Mouse (Mus musculus): Measurements from ENCODE around the gene Zfp488. TPM values are rescaled to one million over a fixed set of nuclear protein-coding genes. Genes with fewer than 3 reads are reported as not detected.
A peak's percentile ranks its signal among the peaks of the same experiment; 100 is the strongest.

The Zfp488 gene
- polyA plus RNA-seq, 1 experiment, result not detected

- Histone ChIP-seq H3K27ac (ENCODE audit: insufficient read depth, low read depth, low read length) (no peak within 1 kb of the TSS), H3K4me3 (ENCODE audit: insufficient read depth, low read length) (no peak within 1 kb of the TSS), H3K4me1 (ENCODE audit: control insufficient read depth, insufficient read depth, low read length) (no peaks in the 10 kb centered on the region)
- TF ChIP-seq CTCF (IDR thresholded peaks at IDR 0.05; ENCODE audit: low read depth, low read length) (no peak), POLR2A (IDR thresholded peaks at IDR 0.05; ENCODE audit: borderline replicate concordance, low read depth, low read length) (no peak)
These were observed 24.8 kb downstream of the Zfp488 start, which contains the start of gene Rbp3 for GRCm38 (mm10) chr14:33953761-33954160. Gene Rbp3, plus strand, starts transcription at chr14:33954003.

GRCm38 (mm10) chr14:33952233-33952981 is 26.2 kb downstream of the Zfp488 start:
- no peak overlapping the region for H3K4me3 ChIP-seq (ENCODE audit: insufficient read depth, low read length)
- TF ChIP-seq POLR2A (IDR thresholded peaks at IDR 0.05; ENCODE audit: borderline replicate concordance, low read depth, low read length), result no peak
- TF ChIP-seq CTCF (IDR thresholded peaks at IDR 0.05; ENCODE audit: low read depth, low read length), result no peak
- H3K27ac ChIP-seq (ENCODE audit: insufficient read depth, low read depth, low read length), result no peak overlapping the region
- H3K4me1 ChIP-seq (ENCODE audit: control insufficient read depth, insufficient read depth, low read length), result no peaks in the 10 kb centered on the region

- H3K4me3 ChIP-seq (ENCODE audit: insufficient read depth, low read length), result no peak overlapping the region
- TF ChIP-seq CTCF (IDR thresholded peaks at IDR 0.05; ENCODE audit: low read depth, low read length) (no peak), POLR2A (IDR thresholded peaks at IDR 0.05; ENCODE audit: borderline replicate concordance, low read depth, low read length) (no peak)
- no peaks in the 10 kb centered on the region for H3K4me1 ChIP-seq (ENCODE audit: control insufficient read depth, insufficient read depth, low read length)
- H3K27ac ChIP-seq (ENCODE audit: insufficient read depth, low read depth, low read length), result no peak overlapping the region
These were observed 32.4 kb downstream of the Zfp488 start for GRCm38 (mm10) chr14:33946125-33946524.

GRCm38 (mm10) chr14:33942222-33942621 is 36.3 kb downstream of the Zfp488 start:
- no peak overlapping the region for H3K4me3 ChIP-seq (ENCODE audit: insufficient read depth, low read length)
- H3K4me1 ChIP-seq (ENCODE audit: control insufficient read depth, insufficient read depth, low read length), result no peaks in the 10 kb centered on the region
- TF ChIP-seq POLR2A (IDR thresholded peaks at IDR 0.05; ENCODE audit: borderline replicate concordance, low read depth, low read length), result no peak
- TF ChIP-seq CTCF (IDR thresholded peaks at IDR 0.05; ENCODE audit: low read depth, low read length), result no peak
- H3K27ac ChIP-seq (ENCODE audit: insufficient read depth, low read depth, low read length), result no peak overlapping the region

GRCm38 (mm10) chr14:33940739-33941138 is 37.8 kb downstream of the Zfp488 start, which contains the start of gene Gdf2:
Gene Gdf2, plus strand, starts transcription at chr14:33941039.
- Histone ChIP-seq H3K4me1 (ENCODE audit: control insufficient read depth, insufficient read depth, low read length) (no peaks in the 10 kb centered on the region), H3K27ac (ENCODE audit: insufficient read depth, low read depth, low read length) (no peak within 1 kb of the TSS), H3K4me3 (ENCODE audit: insufficient read depth, low read length) (no peak within 1 kb of the TSS)
- TF ChIP-seq POLR2A (IDR thresholded peaks at IDR 0.05; ENCODE audit: borderline replicate concordance, low read depth, low read length) (no peak), CTCF (IDR thresholded peaks at IDR 0.05; ENCODE audit: low read depth, low read length) (no peak)

- Histone ChIP-seq H3K4me3 (ENCODE audit: insufficient read depth, low read length) (no peak overlapping the region), H3K27ac (ENCODE audit: insufficient read depth, low read depth, low read length) (no peak overlapping the region), H3K4me1 (ENCODE audit: control insufficient read depth, insufficient read depth, low read length) (no peaks in the 10 kb centered on the region)
- TF ChIP-seq POLR2A (IDR thresholded peaks at IDR 0.05; ENCODE audit: borderline replicate concordance, low read depth, low read length) (no peak), CTCF (IDR thresholded peaks at IDR 0.05; ENCODE audit: low read depth, low read length) (no peak)
These were observed 39.4 kb downstream of the Zfp488 start for GRCm38 (mm10) chr14:33939117-33939516.

- Histone ChIP-seq H3K4me3 (ENCODE audit: insufficient read depth, low read length) (no peak overlapping the region), H3K27ac (ENCODE audit: insufficient read depth, low read depth, low read length) (no peak overlapping the region), H3K4me1 (ENCODE audit: control insufficient read depth, insufficient read depth, low read length) (no peaks in the 10 kb centered on the region)
- TF ChIP-seq POLR2A (IDR thresholded peaks at IDR 0.05; ENCODE audit: borderline replicate concordance, low read depth, low read length), result no peak
- TF ChIP-seq CTCF (IDR thresholded peaks at IDR 0.05; ENCODE audit: low read depth, low read length), result peak; percentile 37; the same call in 1 of the 2 replicates
These were observed 44.7 kb downstream of the Zfp488 start for GRCm38 (mm10) chr14:33933778-33934317.

GRCm38 (mm10) chr14:33932935-33933703 is 45.4 kb downstream of the Zfp488 start:
- no peak overlapping the region for H3K4me3 ChIP-seq (ENCODE audit: insufficient read depth, low read length)
- TF ChIP-seq CTCF (IDR thresholded peaks at IDR 0.05; ENCODE audit: low read depth, low read length) (peak; percentile 41), POLR2A (IDR thresholded peaks at IDR 0.05; ENCODE audit: borderline replicate concordance, low read depth, low read length) (no peak)
- H3K4me1 ChIP-seq (ENCODE audit: control insufficient read depth, insufficient read depth, low read length), result no peaks in the 10 kb centered on the region
- no peak overlapping the region for H3K27ac ChIP-seq (ENCODE audit: insufficient read depth, low read depth, low read length)

GRCm38 (mm10) chr14:33931853-33932252 is 46.7 kb downstream of the Zfp488 start:
- TF ChIP-seq POLR2A (IDR thresholded peaks at IDR 0.05; ENCODE audit: borderline replicate concordance, low read depth, low read length) (no peak), CTCF (IDR thresholded peaks at IDR 0.05; ENCODE audit: low read depth, low read length) (no peak)
- H3K4me1 ChIP-seq (ENCODE audit: control insufficient read depth, insufficient read depth, low read length), result no peaks in the 10 kb centered on the region
- no peak overlapping the region for H3K27ac ChIP-seq (ENCODE audit: insufficient read depth, low read depth, low read length)
- H3K4me3 ChIP-seq (ENCODE audit: insufficient read depth, low read length), result no peak overlapping the region
